Mouse (Mus musculus) C2C12 (cell line): ENCODE results near the gene Selenok. TPM values are rescaled to one million over a fixed set of nuclear protein-coding genes. Genes with fewer than 3 reads are reported as not detected.

Source experiments
- H3K27me3 ChIP-seq: one replicate; pipeline ENCODE4 v1.6.1; 2011; ENCODE audit not compliant: control insufficient read depth, insufficient read depth, insufficient read length
- H3K36me3 ChIP-seq: one replicate; pipeline ENCODE4 v1.6.1; 2011; ENCODE audit not compliant: control insufficient read depth, insufficient read depth
- H3K4me3 ChIP-seq: one replicate; pipeline ENCODE4 v1.5.1; 2011; ENCODE audit warnings: mild to moderate bottlenecking, control low read depth; ENCODE audit not compliant: poor library complexity, insufficient read depth, severe bottlenecking
- H3K79me2 ChIP-seq: one replicate; pipeline ENCODE4 v1.6.1; 2011; ENCODE audit not compliant: control insufficient read depth, insufficient read depth
- H3K79me3 ChIP-seq: one replicate; pipeline ENCODE4 v1.6.1; 2011; ENCODE audit warnings: low read depth, control low read depth
- H3ac ChIP-seq: one replicate; pipeline ENCODE3; 2011; ENCODE audit warnings: low read depth; ENCODE audit not compliant: control insufficient read depth, insufficient read length
- CEBPB ChIP-seq: IDR thresholded peaks from one replicate; pipeline ENCODE4 v1.6.1; 2011; ENCODE audit warnings: low read depth, mild to moderate bottlenecking, control low read depth, moderate library complexity
- CTCF ChIP-seq: IDR thresholded peaks from one replicate; pipeline ENCODE4 v1.5.1; 2011; ENCODE audit not compliant: control insufficient read depth, insufficient read depth, insufficient read length
- FOSL1 ChIP-seq: IDR thresholded peaks from one replicate; pipeline ENCODE4 v1.8.0; 2011; ENCODE audit warnings: mild to moderate bottlenecking, low read length; ENCODE audit not compliant: poor library complexity, insufficient read depth, severe bottlenecking
- MAX ChIP-seq: IDR thresholded peaks from one replicate; pipeline ENCODE4 v1.6.1; 2011; ENCODE audit warnings: mild to moderate bottlenecking, control low read depth
- MYOD1 ChIP-seq: IDR thresholded peaks from one replicate; pipeline ENCODE4 v1.6.1; 2011; ENCODE audit warnings: low read depth; ENCODE audit not compliant: control insufficient read depth, insufficient read length
- MYOG ChIP-seq: IDR thresholded peaks from one replicate; pipeline ENCODE4 v1.6.1; 2011; ENCODE audit not compliant: control insufficient read depth, insufficient read length; ENCODE audit errors: extremely low read depth
- USF1 ChIP-seq: IDR thresholded peaks from one replicate; pipeline ENCODE4 v1.6.1; 2011; ENCODE audit warnings: low read depth, mild to moderate bottlenecking, control low read depth, moderate library complexity
- microRNA-seq: library from miRNA; unstranded; fragments of <30 nt; microRNA quantifications from one replicate; pipeline ENCODE4, GENCODE M21; 2019; ENCODE audit warnings: borderline microRNAs expressed
- polyA plus RNA-seq: library from polyadenylated mRNA; unstranded; fragments of >200 nt; fragmentation: generic; extraction: Trizol; gene quantifications from one replicate; pipeline ENCODE4 v1.2.1, GENCODE M21; 2012; ENCODE audit warnings: missing spikeins

Selenok gene
- polyA plus RNA-seq, 1 experiment: 112 TPM

DNA sequence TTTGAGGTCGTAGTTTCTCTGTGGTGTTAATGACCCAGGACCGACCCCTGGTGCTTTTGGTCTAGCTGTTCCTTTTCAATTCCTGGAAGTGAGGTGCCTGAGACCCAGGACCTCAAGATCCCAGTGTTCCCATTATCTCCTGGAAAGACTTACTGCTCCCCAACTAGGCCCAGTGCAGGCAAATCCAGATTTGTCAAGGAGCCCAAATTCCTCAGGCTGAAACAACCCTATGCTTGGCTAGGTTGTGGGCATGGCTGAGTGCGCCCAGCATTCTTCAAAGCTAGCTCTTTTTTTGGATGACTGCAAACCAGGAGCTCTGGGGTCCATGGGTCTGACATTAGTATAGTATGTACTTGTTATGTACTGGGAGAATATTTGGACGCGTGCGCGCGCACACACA is 51.3 kb downstream of the Selenok start:
- no peak overlapping the region for H3ac ChIP-seq
- TF ChIP-seq USF1 (no peak), CEBPB (no peak), MYOG (no peak), MYOD1 (no peak), CTCF (no peak), FOSL1 (no peak), MAX (no peak)

DNA sequence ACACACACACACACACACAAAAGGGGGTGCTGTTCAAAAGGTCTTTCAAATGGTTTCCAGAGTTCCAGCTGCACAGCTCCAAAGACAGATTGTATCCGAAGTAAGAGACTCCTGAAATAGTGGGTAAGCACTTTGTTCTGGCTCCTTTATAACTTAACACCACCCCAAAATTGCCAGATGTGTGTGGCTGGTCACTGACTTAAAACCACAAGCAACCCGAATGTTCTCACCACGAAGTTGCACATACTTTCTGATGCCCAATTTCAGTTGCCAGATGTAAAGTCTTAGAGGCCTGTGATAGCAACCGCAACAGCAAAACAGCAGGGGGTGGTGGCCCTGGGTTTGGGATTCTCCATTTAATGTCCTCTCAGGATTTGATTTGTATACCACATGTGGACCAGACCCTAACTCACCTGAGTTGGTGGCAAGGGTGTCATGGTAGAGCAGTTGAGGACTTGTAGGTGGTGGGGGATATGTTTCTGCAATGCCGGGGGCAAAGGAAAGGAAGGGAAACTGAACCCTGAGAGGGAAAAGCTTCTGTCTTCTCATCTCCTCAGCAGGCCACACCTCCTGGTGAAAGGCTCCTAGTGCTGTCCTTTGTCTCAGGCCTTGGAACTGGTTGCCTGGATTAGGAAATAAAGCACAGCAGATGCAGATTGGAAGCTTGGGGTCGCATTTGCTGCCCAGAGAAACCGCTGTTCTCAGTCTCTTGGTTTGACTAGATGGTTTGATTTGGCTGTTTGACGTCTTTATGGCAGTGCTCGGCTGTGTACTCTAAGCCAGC is 51.9 kb downstream of the Selenok start:
- TF ChIP-seq MYOD1 (no peak), FOSL1 (no peak)
- Histone ChIP-seq H3K36me3 (no peaks in the 10 kb centered on the region), H3K27me3 (peaks cover 6% of the 10 kb centered on the region), H3ac (no peak overlapping the region), H3K79me2 (no peaks in the 10 kb centered on the region), H3K79me3 (no peaks in the 10 kb centered on the region), H3K4me3 (no peak overlapping the region)

More for the DNA sequence above, 51.3 kb downstream of the Selenok start:
- Histone ChIP-seq H3K27me3 (peaks cover 7% of the 10 kb centered on the region), H3K36me3 (no peaks in the 10 kb centered on the region), H3K4me3 (no peak overlapping the region), H3K79me2 (no peaks in the 10 kb centered on the region), H3K79me3 (no peaks in the 10 kb centered on the region)

DNA sequence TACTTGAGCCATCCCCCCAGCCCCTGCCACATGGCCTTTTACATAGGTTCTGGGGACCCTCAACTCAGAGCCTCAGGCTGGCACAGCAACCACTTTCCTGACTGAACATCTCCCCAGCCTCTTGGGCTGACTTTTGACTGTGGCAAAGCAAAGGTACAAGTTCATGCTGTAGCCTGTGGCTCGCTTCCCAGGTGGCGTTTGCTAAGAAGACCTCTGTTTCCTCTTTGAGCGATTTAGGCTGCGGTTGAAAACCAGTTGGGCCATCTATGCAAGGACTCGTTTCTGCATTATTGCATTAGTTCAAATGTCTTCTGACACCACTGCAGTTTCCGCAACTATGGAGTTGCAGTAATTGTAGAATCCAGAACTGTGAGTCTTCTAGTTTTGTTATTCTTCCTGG is 54.4 kb downstream of the Selenok start:
- peaks cover 6% of the 10 kb centered on the region for H3K27me3 ChIP-seq
- no peak overlapping the region for H3ac ChIP-seq
- no peaks in the 10 kb centered on the region for H3K79me3 ChIP-seq
- H3K79me2 ChIP-seq: no peaks in the 10 kb centered on the region
- no peaks in the 10 kb centered on the region for H3K36me3 ChIP-seq
- TF ChIP-seq MAX (no peak), MYOG (no peak), CTCF (no peak), MYOD1 (no peak), USF1 (no peak), FOSL1 (no peak), CEBPB (no peak)
- no peak overlapping the region for H3K4me3 ChIP-seq

DNA sequence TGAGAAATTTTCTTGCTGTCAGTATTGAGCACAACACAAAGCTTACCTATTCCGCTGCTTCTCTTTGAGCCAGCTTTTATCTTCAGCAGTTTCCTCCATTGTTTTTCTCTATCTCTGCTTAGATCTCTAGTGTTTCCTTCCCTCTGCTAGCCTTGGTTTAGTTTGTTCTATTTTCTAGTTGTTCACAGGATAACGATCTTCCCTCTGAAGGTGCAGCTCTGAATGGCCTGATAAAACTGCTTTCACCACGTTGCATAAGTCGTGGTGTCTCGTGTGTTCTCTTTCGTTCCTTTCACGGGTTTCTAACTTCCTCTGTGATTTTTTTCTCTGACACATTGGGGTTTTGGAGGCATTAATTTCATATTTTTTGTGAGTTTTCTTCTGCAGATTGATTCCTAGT is 56.3 kb downstream of the Selenok start:
- no peaks in the 10 kb centered on the region for H3K36me3 ChIP-seq
- H3ac ChIP-seq: no peak overlapping the region
- H3K4me3 ChIP-seq: no peak overlapping the region
- H3K79me3 ChIP-seq: no peaks in the 10 kb centered on the region
- no peaks in the 10 kb centered on the region for H3K79me2 ChIP-seq
- no peak for TF ChIP-seq USF1
- TF ChIP-seq CEBPB: no peak
- TF ChIP-seq CTCF: no peak
- no peak for TF ChIP-seq FOSL1
- no peak for TF ChIP-seq MYOD1
- TF ChIP-seq MYOG: no peak
- no peak for TF ChIP-seq MAX
- peaks cover 3% of the 10 kb centered on the region for H3K27me3 ChIP-seq

Small RNA genes within 50 kb of the gene (microRNA-seq; reads per million reads assigned to microRNA genes)
- 0.28 reads per million for gene Mir6947

Other genes starting within 250 kb of the Selenok start
- not detected for gene Cacna2d3, start 246.4 kb upstream of the Selenok start, polyA plus RNA-seq
- gene Actr8, start 10.0 kb downstream of the Selenok start, polyA plus RNA-seq: 26.4 TPM
- gene Il17rb, start 40.6 kb downstream of the Selenok start, polyA plus RNA-seq: 0.05 TPM
- not detected for gene Chdh, start 40.7 kb downstream of the Selenok start, polyA plus RNA-seq